Mouse (Mus musculus): ENCODE measurements around the gene Taf5. TPM values are rescaled to one million over a fixed set of nuclear protein-coding genes. Genes with fewer than 3 reads are reported as not detected.

The Taf5 gene
- polyA plus RNA-seq, 1 experiment from 2014 or later = 6.0 TPM

- DNase-seq (ENCODE audit: low spot score) = no peak
Observed at GRCm38 (mm10) chr19:47057684-47058083, 9.9 kb upstream of the Taf5 start.

- no peak for DNase-seq (ENCODE audit: low spot score)
Observed at GRCm38 (mm10) chr19:47065860-47066259, 1.7 kb upstream of the Taf5 start.

- DNase-seq (ENCODE audit: low spot score) = peak; percentile 91
Observed at GRCm38 (mm10) chr19:47067924-47068611, 522 bp downstream of the Taf5 start.

GRCm38 (mm10) chr19:47088226-47088625 is 20.7 kb downstream of the Taf5 start:
- no peak for DNase-seq (ENCODE audit: low spot score)

GRCm38 (mm10) chr19:47089718-47090525 is 22.4 kb downstream of the Taf5 start:
- DNase-seq (ENCODE audit: low spot score) = peak; percentile 25

GRCm38 (mm10) chr19:47090550-47091156 is 23.1 kb downstream of the Taf5 start, which contains the start of the genes Usmg5 and Pdcd11:
Gene Usmg5 (minus strand): TSS chr19:47090647.
Gene Pdcd11 (plus strand): TSS chr19:47090768.
- peak; percentile 96 for DNase-seq (ENCODE audit: low spot score)

GRCm38 (mm10) chr19:47101080-47101479 is 33.5 kb downstream of the Taf5 start:
- DNase-seq (ENCODE audit: low spot score) = no peak

GRCm38 (mm10) chr19:47104641-47105271 is 37.2 kb downstream of the Taf5 start:
- DNase-seq (ENCODE audit: low spot score) = no peak

- no peak for DNase-seq (ENCODE audit: low spot score)
Observed at GRCm38 (mm10) chr19:47118634-47119033, 51.1 kb downstream of the Taf5 start.

GRCm38 (mm10) chr19:47121054-47121453 is 53.5 kb downstream of the Taf5 start:
- DNase-seq (ENCODE audit: low spot score) = peak; percentile 61

- peak; percentile 50 for DNase-seq (ENCODE audit: low spot score)
Observed at GRCm38 (mm10) chr19:47122802-47123201, 55.3 kb downstream of the Taf5 start.

- DNase-seq (ENCODE audit: low spot score) = no peak
Observed at GRCm38 (mm10) chr19:47128164-47128563, 60.6 kb downstream of the Taf5 start.

- no peak for DNase-seq (ENCODE audit: low spot score)
Observed at GRCm38 (mm10) chr19:47128835-47129234, 61.3 kb downstream of the Taf5 start.

- no peak for DNase-seq (ENCODE audit: low spot score)
Observed at GRCm38 (mm10) chr19:47130551-47131125, 63.1 kb downstream of the Taf5 start.

Other genes starting within 250 kb of the Taf5 start
- 0.37 and 0.39 TPM in 2 replicates for gene Ina, start 53.0 kb upstream of the Taf5 start, polyA plus RNA-seq (2015; fragmentation: Nextera tagmentation; extraction: Ambion mirVana)
- 104 and 120 TPM in 2 replicates for gene Nt5c2, start 52.6 kb upstream of the Taf5 start, polyA plus RNA-seq (2015; fragmentation: Nextera tagmentation; extraction: Ambion mirVana)
- gene Pcgf6, start 16.8 kb upstream of the Taf5 start, polyA plus RNA-seq (2015; fragmentation: Nextera tagmentation; extraction: Ambion mirVana) = 14.1 and 16.8 TPM in 2 replicates
- gene Usmg5, start 22.9 kb downstream of the Taf5 start, polyA plus RNA-seq (2015; fragmentation: Nextera tagmentation; extraction: Ambion mirVana) = 1,758 and 1,903 TPM in 2 replicates
- 8.2 and 9.1 TPM in 2 replicates for gene Pdcd11, start 23.0 kb downstream of the Taf5 start, polyA plus RNA-seq (2015; fragmentation: Nextera tagmentation; extraction: Ambion mirVana)
- gene Calhm2, start 70.5 kb downstream of the Taf5 start, polyA plus RNA-seq (2015; fragmentation: Nextera tagmentation; extraction: Ambion mirVana) = 7.6 and 7.7 TPM in 2 replicates
- gene Calhm1, start 76.5 kb downstream of the Taf5 start, polyA plus RNA-seq (2015; fragmentation: Nextera tagmentation; extraction: Ambion mirVana) = not detected in 2 replicates
- 0.13 and 0.28 TPM in 2 replicates for gene Calhm3, start 90.0 kb downstream of the Taf5 start, polyA plus RNA-seq (2015; fragmentation: Nextera tagmentation; extraction: Ambion mirVana)
- 0.70 and 0.91 TPM in 2 replicates for gene Neurl1a, start 111.1 kb downstream of the Taf5 start, polyA plus RNA-seq (2015; fragmentation: Nextera tagmentation; extraction: Ambion mirVana)

All from thymus, postnatal 0 days (tissue).